Mouse (Mus musculus) MEL (cell line): Measurements from ENCODE around the gene Ppp1r11.

Experiments used
- BHLHE40 ChIP-seq: IDR thresholded peaks from 2 replicates; pipeline ENCODE4 v1.6.1; 2012; ENCODE audit warnings: low read depth, mild to moderate bottlenecking, inconsistent platforms, low read length, improper control_type of control experiment, borderline replicate concordance
- CTCF ChIP-seq, 3 experiments: IDR thresholded peaks in 2 of 3; conservative IDR thresholded peaks in 1 of 3; 2 replicates each; pipeline ENCODE4 v1.5.1; 2011 to 2012; ENCODE audit warnings: low read length in 3 of 3, low read depth in 2 of 3, mild to moderate bottlenecking in 2 of 3, improper control_type of control experiment in 1 of 3, inconsistent platforms in 1 of 3, mixed read lengths in 1 of 3, moderate library complexity in 1 of 3; ENCODE audit not compliant: control insufficient read depth in 1 of 3, insufficient read depth in 1 of 3, poor library complexity in 1 of 3, severe bottlenecking in 1 of 3
- EP300 ChIP-seq, 2 experiments: IDR thresholded peaks; 2 replicates each; pipeline ENCODE4 v1.6.1; 2011; ENCODE audit warnings: improper control_type of control experiment in 2 of 2, low read length in 2 of 2, low read depth in 1 of 2, mild to moderate bottlenecking in 1 of 2
- MAX ChIP-seq: IDR thresholded peaks from 2 replicates; pipeline ENCODE4 v1.6.1; 2011; ENCODE audit warnings: low read length, improper control_type of control experiment
- MAZ ChIP-seq: IDR thresholded peaks from 2 replicates; pipeline ENCODE4 v1.6.1; 2012; ENCODE audit warnings: low read depth, mild to moderate bottlenecking, inconsistent platforms, low read length, improper control_type of control experiment
- POLR2A ChIP-seq, 2 experiments: IDR thresholded peaks; 2 replicates each; pipeline ENCODE4 v1.6.1; 2011 to 2012; ENCODE audit warnings: low read length in 2 of 2, mild to moderate bottlenecking in 2 of 2, control low read depth in 1 of 2, improper control_type of control experiment in 1 of 2, low read depth in 1 of 2, moderate library complexity in 1 of 2; ENCODE audit not compliant: control insufficient read depth in 1 of 2, insufficient read depth in 1 of 2, poor library complexity in 1 of 2
- ZNF384 ChIP-seq: IDR thresholded peaks from 2 replicates; pipeline ENCODE4 v1.6.1; 2012; ENCODE audit warnings: low read depth, mild to moderate bottlenecking, inconsistent platforms, low read length, improper control_type of control experiment

DNA sequence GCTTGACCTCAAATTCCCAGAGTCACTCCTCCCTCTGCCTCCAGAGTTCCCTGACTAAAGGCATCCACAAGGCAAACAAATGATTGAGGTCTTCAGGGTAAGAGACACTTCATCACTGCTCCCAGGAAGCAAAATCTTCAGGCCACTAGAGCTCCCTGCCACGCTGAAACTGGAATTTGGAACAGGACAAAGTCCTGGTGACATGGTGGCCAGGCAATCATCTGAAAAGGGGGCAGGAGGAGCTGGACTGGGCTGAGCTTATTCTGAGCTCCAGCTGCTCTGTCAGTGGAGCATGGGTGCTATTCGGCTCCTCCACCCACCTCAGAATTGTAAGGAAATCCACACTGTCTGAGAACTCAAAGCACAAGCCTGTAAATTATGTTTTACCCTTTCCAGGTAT, 39.5 kb downstream of the Ppp1r11 start:
- TF ChIP-seq CTCF (IDR thresholded peaks at IDR 0.05 in 2 of 3, conservative IDR thresholded peaks at IDR 0.05 in 1 of 3; ENCODE audit: control insufficient read depth in 1 of 3, insufficient read depth in 1 of 3, low read depth in 2 of 3, low read length in 3 of 3, poor library complexity in 1 of 3, severe bottlenecking in 1 of 3) (no peak), MAX (no peak), MAZ (no peak), EP300 (IDR thresholded peaks at IDR 0.05; ENCODE audit: low read depth in 1 of 2, low read length in 2 of 2) (no peak), BHLHE40 (no peak), POLR2A (IDR thresholded peaks at IDR 0.05; ENCODE audit: control insufficient read depth in 1 of 2, insufficient read depth in 1 of 2, low read depth in 1 of 2, low read length in 2 of 2, poor library complexity in 1 of 2) (no peak), ZNF384 (no peak)
